Mouse (Mus musculus) midbrain, embryonic 13.5 days (tissue): Measurements from ENCODE around the gene Nacc1. TPM values are rescaled to one million over a fixed set of nuclear protein-coding genes. Genes with fewer than 3 reads are reported as not detected.

Source experiments
- ATAC-seq: fragments of 200-750 bp; cut with Nextera tagmentation; 2 replicates; pipeline ENCODE4 v1.8.0; 2017; ENCODE audit warnings: mild to moderate bottlenecking, moderate TSS enrichment, moderate library complexity
- H3K27ac ChIP-seq: fragments of 300-500 bp; sonication (generic); 2 replicates; pipeline ENCODE4 v1.5.1; 2015; ENCODE audit warnings: inconsistent platforms, mild to moderate bottlenecking, moderate library complexity
- H3K27me3 ChIP-seq: fragments of 300-500 bp; sonication (generic); 2 replicates; pipeline ENCODE4 v1.6.1; 2015; ENCODE audit warnings: mild to moderate bottlenecking, inconsistent platforms
- H3K36me3 ChIP-seq: fragments of 300-500 bp; sonication (generic); 2 replicates; pipeline ENCODE4 v1.6.1; 2015; ENCODE audit warnings: mild to moderate bottlenecking, inconsistent platforms
- H3K4me1 ChIP-seq: fragments of 300-500 bp; sonication (generic); replicated peaks from 2 replicates; pipeline ENCODE4 v1.6.1; 2015; ENCODE audit warnings: inconsistent platforms
- H3K4me2 ChIP-seq: fragments of 300-500 bp; sonication (generic); replicated peaks from 2 replicates; pipeline ENCODE4 v1.6.1; 2015; ENCODE audit warnings: moderate library complexity, mild to moderate bottlenecking, inconsistent platforms
- H3K4me3 ChIP-seq: fragments of 300-500 bp; sonication (generic); replicated peaks from 2 replicates; pipeline ENCODE4 v1.5.1; 2015; ENCODE audit warnings: mild to moderate bottlenecking, inconsistent platforms
- H3K9ac ChIP-seq: fragments of 300-500 bp; sonication (generic); replicated peaks from 2 replicates; pipeline ENCODE4 v1.6.1; 2015; ENCODE audit warnings: mild to moderate bottlenecking, inconsistent platforms
- H3K9me3 ChIP-seq: fragments of 300-500 bp; sonication (generic); 2 replicates; pipeline ENCODE4 v1.6.1; 2016; ENCODE audit warnings: mild to moderate bottlenecking, inconsistent platforms
- WGBS: fragments of 180-500 bp; shearing (Covaris S2); methylation state at CpG from one replicate; pipeline ENCODE4 v1.1.7; 2015; 5-methylcytosine and 5-hydroxymethylcytosine counted together
- polyA plus RNA-seq: library from polyadenylated mRNA; unstranded; fragments of >200 nt; fragmentation: Nextera tagmentation; extraction: Ambion mirVana; gene quantifications from 2 replicates; pipeline ENCODE4 v1.2.1, GENCODE M21; 2015

Nacc1 gene
- polyA plus RNA-seq, 1 experiment from 2014 or later, result 17.3 TPM

DNA sequence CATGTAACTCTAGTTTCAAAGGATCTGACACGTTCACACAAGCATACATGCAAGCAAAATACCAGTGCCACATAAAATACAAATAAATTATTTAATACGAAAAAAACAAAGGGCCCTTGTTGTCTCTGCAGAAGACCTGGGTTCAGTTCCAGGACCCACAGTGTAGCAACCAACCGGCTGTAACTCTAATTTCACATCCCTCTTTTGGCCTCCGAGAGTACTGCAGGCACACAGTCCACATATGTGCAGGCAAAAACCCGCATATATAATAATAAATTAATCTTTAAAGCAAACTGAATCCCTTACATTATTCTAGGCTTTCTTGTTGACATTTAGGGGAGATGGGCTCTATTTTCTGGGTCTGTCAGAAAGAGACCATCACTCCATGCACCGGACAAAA lies 40.9 kb downstream of the Nacc1 start:
- H3K36me3 ChIP-seq, result no peaks in the 10 kb centered on the region
- H3K27me3 ChIP-seq, result no peaks in the 10 kb centered on the region
- no peak overlapping the region for H3K27ac ChIP-seq
- peaks cover 10% of the 10 kb centered on the region for H3K4me1 ChIP-seq
- 66% methylated on average over 6 of the region's 6 CpGs for WGBS
- no peaks in the 10 kb centered on the region for H3K9me3 ChIP-seq
- H3K4me3 ChIP-seq, result no peak overlapping the region
- H3K9ac ChIP-seq, result no peak overlapping the region
- ATAC-seq, result no peak
- H3K4me2 ChIP-seq, result peak overlapping the region; percentile 51; the same call in 1 of the 2 replicates

DNA sequence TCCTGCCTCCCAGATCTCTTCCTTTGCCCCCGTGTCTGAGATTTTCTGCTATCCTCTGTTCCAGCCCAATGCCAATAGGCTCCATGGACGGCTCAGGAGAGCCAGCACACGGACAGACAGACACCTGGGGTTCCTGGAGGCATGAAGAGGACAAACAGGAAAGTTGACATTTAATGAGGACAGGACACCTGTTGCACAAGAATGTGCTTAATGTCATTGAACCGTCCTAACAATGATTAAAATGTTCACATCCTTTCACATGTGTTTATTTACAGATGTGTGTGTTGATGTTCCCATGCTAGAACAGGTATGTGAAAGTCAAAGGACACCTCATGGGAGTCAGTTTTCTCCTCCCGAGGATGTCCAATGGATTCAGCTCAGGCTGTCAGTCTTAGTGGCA lies 44.6 kb downstream of the Nacc1 start:
- Histone ChIP-seq H3K9ac (no peak overlapping the region), H3K9me3 (no peaks in the 10 kb centered on the region), H3K27ac (no peak overlapping the region), H3K4me3 (no peak overlapping the region), H3K4me2 (no peak overlapping the region), H3K4me1 (peaks cover 17% of the 10 kb centered on the region), H3K27me3 (no peaks in the 10 kb centered on the region), H3K36me3 (no peaks in the 10 kb centered on the region)
- no peak for ATAC-seq
- WGBS, result 81% methylated on average over 5 of the region's 5 CpGs

DNA sequence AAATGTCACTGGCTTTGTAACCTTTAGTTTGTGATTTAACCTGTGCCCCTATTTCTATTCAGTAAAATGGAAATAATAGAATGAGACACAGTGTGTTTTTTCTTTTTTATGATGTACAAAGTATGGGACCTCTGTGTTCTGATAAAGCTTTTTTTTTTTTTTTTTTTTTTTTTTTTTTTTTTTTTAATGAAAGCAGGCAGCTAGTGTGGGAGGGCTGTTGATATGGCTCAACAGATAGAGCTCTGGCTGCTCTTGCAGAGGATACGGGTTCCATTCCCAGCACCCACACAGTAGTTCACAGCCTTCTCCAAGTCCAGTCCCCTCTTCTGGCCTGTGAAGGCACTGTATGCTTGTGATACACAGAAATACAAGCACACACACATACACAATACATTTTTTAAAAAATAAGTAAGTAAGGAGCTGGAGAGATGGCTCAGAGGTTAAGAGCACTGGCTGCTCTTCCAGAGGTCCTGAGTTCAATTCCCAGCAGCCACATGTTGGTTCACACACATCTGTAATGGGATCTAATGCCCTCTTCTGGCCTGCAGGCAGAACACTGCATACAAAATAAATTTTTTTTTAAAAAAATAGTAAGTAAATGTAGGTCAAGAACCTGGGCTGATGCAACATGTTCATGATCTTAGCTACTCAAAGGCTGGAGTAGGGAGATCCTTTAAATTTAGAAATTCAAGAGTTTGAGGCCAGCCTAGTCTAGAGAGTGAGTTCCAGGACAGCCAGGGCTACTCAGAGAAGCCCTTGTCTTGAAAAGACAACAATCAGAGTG lies 45.9 kb downstream of the Nacc1 start:
- H3K9me3 ChIP-seq, result no peaks in the 10 kb centered on the region
- no peaks in the 10 kb centered on the region for H3K36me3 ChIP-seq
- no peak for ATAC-seq
- no peak overlapping the region for H3K4me2 ChIP-seq
- H3K27me3 ChIP-seq, result no peaks in the 10 kb centered on the region
- no peak overlapping the region for H3K4me3 ChIP-seq
- no peak overlapping the region for H3K27ac ChIP-seq
- H3K4me1 ChIP-seq, result peaks cover 13% of the 10 kb centered on the region
- 96% methylated on average over 1 of the region's 1 CpGs for WGBS
- no peak overlapping the region for H3K9ac ChIP-seq

- no peak overlapping the region for H3K4me2 ChIP-seq
These were observed 46.9 kb downstream of the Nacc1 start for GRCm38 (mm10) chr8:84640617-84641294.

DNA sequence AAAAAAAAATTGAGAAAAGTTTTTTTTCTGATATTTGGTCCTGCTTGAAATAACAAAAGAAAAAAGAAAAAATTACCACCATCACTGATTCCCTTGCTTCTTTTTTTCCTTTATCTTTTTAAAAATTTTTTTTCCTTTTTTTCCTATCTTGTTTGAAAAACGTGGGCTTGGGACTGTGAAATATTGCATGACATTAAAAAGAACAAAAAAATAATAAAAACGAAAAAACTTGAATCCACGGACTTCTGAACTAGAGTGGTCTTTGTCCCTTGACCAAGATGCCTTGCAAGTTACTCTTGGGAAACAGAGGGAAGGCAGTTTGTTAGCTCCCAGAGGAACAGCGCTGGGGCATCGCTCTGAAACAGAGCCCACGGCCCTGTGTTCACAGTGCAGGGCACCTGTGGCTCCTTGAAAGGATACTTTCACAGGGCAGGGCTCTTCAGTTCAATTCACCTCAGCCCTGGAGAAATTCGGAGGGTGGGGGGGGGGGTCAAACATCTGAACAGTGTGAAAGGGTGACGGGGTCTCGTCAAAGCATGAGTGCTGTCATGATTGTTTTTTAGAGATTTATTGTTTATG lies 47.6 kb downstream of the Nacc1 start:
- H3K4me1 ChIP-seq, result peaks cover 26% of the 10 kb centered on the region
- peak overlapping the region; percentile 50 for H3K4me3 ChIP-seq
- H3K4me2 ChIP-seq, result peak overlapping the region; percentile 51
- ATAC-seq, result no peak
- H3K27ac ChIP-seq, result no peak overlapping the region
- whole genome bisulfite sequencing, result 31% methylated on average over 9 of the region's 9 CpGs
- no peaks in the 10 kb centered on the region for H3K36me3 ChIP-seq
- no peaks in the 10 kb centered on the region for H3K9me3 ChIP-seq
- H3K9ac ChIP-seq, result no peak overlapping the region
- no peaks in the 10 kb centered on the region for H3K27me3 ChIP-seq

More at GRCm38 (mm10) chr8:84640617-84641294, 46.9 kb downstream of the Nacc1 start:
- H3K4me3 ChIP-seq, result no peak overlapping the region
- no peak for ATAC-seq
- H3K27me3 ChIP-seq, result no peaks in the 10 kb centered on the region
- no peak overlapping the region for H3K27ac ChIP-seq
- no peak overlapping the region for H3K9ac ChIP-seq
- 69% methylated on average over 7 of the region's 7 CpGs for WGBS
- no peaks in the 10 kb centered on the region for H3K36me3 ChIP-seq
- no peaks in the 10 kb centered on the region for H3K9me3 ChIP-seq
- peaks cover 19% of the 10 kb centered on the region for H3K4me1 ChIP-seq

DNA sequence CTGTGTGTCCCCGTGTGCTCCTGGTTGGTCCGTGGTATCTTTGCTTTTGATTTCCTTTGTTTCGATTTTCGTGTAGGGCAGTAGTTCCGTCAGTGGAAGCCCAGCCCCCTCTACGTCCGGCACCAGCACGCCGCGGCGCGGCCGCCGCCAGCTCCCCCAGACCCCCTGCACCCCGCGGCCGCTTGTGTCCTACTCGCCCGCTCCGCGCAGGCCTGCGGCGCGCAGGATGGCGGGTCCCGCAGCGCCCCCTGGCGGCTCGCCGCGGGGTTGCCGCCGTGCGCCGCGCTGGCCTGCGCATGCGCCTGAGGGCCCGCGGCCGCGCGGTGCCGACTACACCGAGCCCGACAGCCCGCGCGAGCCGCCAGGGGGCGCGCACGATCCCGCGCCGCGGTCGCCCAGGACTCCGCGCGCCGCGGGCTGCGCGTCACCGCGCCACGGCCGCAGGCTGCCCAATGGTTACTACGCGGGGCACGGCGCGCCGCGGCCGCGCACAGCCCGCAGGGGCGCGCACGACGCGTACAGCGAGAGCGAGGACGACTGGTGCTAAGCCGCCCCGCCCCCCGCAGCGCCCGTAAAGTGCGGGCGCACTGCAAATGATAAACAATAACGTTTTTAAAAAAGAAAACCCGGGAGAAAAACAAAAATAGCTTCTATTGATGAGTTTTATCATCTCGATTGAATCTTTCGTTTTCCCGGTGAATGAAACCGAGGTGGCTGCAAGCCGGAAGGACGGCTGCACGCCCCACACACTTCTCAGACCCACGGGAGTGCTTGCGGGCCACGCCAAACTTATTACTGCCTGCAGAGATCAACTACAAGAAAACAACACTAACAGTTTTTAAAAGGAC lies 48.3 kb downstream of the Nacc1 start:
- H3K36me3 ChIP-seq, result no peaks in the 10 kb centered on the region
- WGBS, result under 1% methylated on average over 97 of the region's 106 CpGs
- H3K9me3 ChIP-seq, result no peaks in the 10 kb centered on the region
- peaks cover 33% of the 10 kb centered on the region for H3K4me1 ChIP-seq
- H3K4me2 ChIP-seq, result peak overlapping the region; percentile 86
- ATAC-seq, result peak; percentile 93
- H3K27me3 ChIP-seq, result no peaks in the 10 kb centered on the region
- peak overlapping the region; percentile 50 for H3K4me3 ChIP-seq
- peak overlapping the region; percentile 91 for H3K27ac ChIP-seq
- peak overlapping the region; percentile 78 for H3K9ac ChIP-seq

GRCm38 (mm10) chr8:84638555-84639161 lies 49.0 kb downstream of the Nacc1 start:
- 0% methylated on average over 52 of the region's 52 CpGs for WGBS
- Histone ChIP-seq H3K4me2 (peak overlapping the region; percentile 86), H3K9ac (peak overlapping the region; percentile 78), H3K36me3 (peaks cover 6% of the 10 kb centered on the region; the same call in 1 of the 2 replicates), H3K4me1 (peaks cover 40% of the 10 kb centered on the region), H3K4me3 (peak overlapping the region; percentile 50), H3K27ac (peak overlapping the region; percentile 91), H3K9me3 (no peaks in the 10 kb centered on the region), H3K27me3 (no peaks in the 10 kb centered on the region)
- peak; percentile 12 for ATAC-seq

DNA sequence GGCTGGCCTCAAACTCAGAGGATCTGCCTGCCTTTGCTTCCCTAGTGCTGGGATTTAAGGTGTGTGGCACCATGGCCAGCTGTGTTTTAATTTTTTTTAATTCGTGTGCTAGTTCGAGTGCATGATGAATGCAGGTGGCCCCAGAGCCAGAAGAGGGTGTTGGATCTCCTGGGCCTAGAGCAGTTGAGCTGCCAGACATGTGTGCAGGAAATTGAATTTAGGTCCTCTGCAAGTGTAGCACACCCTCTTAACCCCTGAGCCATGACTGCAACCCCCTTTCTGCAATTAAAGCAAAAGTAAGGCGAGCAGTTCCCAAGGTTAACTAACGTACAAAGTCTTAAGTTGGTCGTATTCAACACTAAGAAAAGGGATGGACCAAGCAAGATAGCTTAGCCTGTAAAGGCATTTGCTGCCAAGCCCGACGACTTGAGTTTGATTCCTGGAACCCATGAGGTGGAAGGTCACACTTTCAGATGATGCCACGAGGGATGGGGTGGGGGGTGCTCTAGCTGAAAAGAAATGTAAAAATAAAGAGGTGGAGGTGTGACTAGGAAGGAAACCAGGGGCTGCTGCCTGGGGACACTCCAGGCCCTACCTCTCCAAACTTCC lies 49.6 kb downstream of the Nacc1 start:
- Histone ChIP-seq H3K9me3 (no peaks in the 10 kb centered on the region), H3K4me1 (peaks cover 43% of the 10 kb centered on the region), H3K27me3 (no peaks in the 10 kb centered on the region), H3K9ac (peak overlapping the region; percentile 78), H3K36me3 (peaks cover 12% of the 10 kb centered on the region), H3K27ac (peak overlapping the region; percentile 91; the same call in 1 of the 2 replicates), H3K4me3 (peak overlapping the region; percentile 50), H3K4me2 (peak overlapping the region; percentile 86)
- 40% methylated on average over 8 of the region's 8 CpGs for WGBS
- ATAC-seq, result no peak

- Histone ChIP-seq H3K27ac (peak overlapping the region; percentile 92), H3K36me3 (peaks cover 21% of the 10 kb centered on the region), H3K9ac (peak overlapping the region; percentile 61; the same call in 1 of the 2 replicates), H3K4me3 (no peak overlapping the region), H3K9me3 (no peaks in the 10 kb centered on the region), H3K27me3 (no peaks in the 10 kb centered on the region), H3K4me2 (no peak overlapping the region), H3K4me1 (peaks cover 43% of the 10 kb centered on the region)
- ATAC-seq, result no peak
- 91% methylated on average over 17 of the region's 17 CpGs for WGBS
These were observed 51.5 kb downstream of the Nacc1 start for GRCm38 (mm10) chr8:84636051-84636691.

GRCm38 (mm10) chr8:84635397-84636050 lies 52.1 kb downstream of the Nacc1 start:
- H3K4me3 ChIP-seq, result no peak overlapping the region
- no peaks in the 10 kb centered on the region for H3K9me3 ChIP-seq
- peak overlapping the region; percentile 92 for H3K27ac ChIP-seq
- 63% methylated on average over 14 of the region's 14 CpGs for whole genome bisulfite sequencing
- H3K36me3 ChIP-seq, result peaks cover 21% of the 10 kb centered on the region
- H3K4me1 ChIP-seq, result peaks cover 43% of the 10 kb centered on the region
- no peaks in the 10 kb centered on the region for H3K27me3 ChIP-seq
- no peak for ATAC-seq
- H3K9ac ChIP-seq, result peak overlapping the region; percentile 61
- no peak overlapping the region for H3K4me2 ChIP-seq
